Mouse (Mus musculus): ENCODE results near the gene Inafm2. TPM values are rescaled to one million over a fixed set of nuclear protein-coding genes. Genes with fewer than 3 reads are reported as not detected.

Inafm2 gene
- polyA plus RNA-seq, 1 experiment: 8.7 TPM

DNA sequence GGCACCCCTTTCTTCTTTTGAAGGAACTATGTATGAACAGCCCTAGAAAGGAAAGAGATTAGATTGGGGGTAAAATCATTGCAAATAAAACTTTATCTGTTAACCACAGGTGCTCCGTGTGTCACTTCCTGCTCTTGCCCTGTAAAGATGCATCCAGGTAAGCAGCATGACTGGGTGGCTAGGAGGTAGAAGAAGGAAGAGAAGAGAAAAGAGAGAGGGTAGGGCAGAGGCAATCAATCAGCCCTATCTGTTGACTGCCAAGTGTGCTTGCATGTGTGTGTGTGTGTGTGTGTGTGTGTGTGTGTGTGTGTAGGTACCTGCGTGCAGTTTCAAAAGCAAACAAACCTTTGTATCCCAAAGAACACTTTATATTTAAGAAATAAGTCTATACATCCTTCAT lies 29.0 kb downstream of the Inafm2 start:
- no peak overlapping the region for H3K27ac ChIP-seq (ENCODE audit: insufficient read depth, low read length)
- no peaks in the 10 kb centered on the region; the same call in 1 of the 2 replicates for H3K4me1 ChIP-seq (ENCODE audit: control insufficient read depth, insufficient read depth, insufficient read length)
- no peak overlapping the region for H3K4me3 ChIP-seq (ENCODE audit: extremely low read depth, insufficient read depth, insufficient read length)
- TF ChIP-seq CTCF (IDR thresholded peaks at IDR 0.05; ENCODE audit: extremely low read depth, insufficient read depth, insufficient read length, insufficient replicate concordance) (no peak), POLR2A (IDR thresholded peaks at IDR 0.05; ENCODE audit: low read depth, low read length) (no peak)
- WGBS: 64% methylated on average over 2 of the region's 2 CpGs
- DNase-seq (ENCODE audit: low read depth in 1 of 2, low spot score in 2 of 2): no peak
- H3K27me3 ChIP-seq (ENCODE audit: control insufficient read depth, insufficient read depth, low read length): no peaks in the 10 kb centered on the region
- H3K36me3 ChIP-seq (ENCODE audit: control insufficient read depth, insufficient read depth, low read length): no peaks in the 10 kb centered on the region

DNA sequence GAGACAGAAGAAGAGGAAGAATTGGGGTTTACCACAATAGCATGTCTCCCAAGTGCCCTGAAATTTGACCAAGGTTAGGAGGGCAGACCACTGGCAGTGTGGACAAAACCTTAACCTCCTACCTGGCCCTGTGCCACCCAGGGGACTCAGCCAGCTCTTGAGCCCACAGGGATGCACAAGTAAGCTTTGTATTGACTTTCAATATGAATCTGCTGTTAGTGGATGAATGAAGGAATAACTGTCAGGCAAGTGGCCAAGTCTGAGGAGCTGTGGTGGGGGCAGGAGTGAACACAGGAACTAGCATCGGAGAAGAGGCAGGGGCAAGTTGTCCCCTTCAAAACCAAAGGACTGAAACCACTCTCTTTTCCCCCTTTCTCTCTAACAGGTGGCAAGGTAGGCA lies 29.8 kb downstream of the Inafm2 start:
- Histone ChIP-seq H3K27ac (ENCODE audit: insufficient read depth, low read length) (no peak overlapping the region), H3K27me3 (ENCODE audit: control insufficient read depth, insufficient read depth, low read length) (no peaks in the 10 kb centered on the region), H3K4me1 (ENCODE audit: control insufficient read depth, insufficient read depth, insufficient read length) (no peaks in the 10 kb centered on the region; the same call in 1 of the 2 replicates), H3K36me3 (ENCODE audit: control insufficient read depth, insufficient read depth, low read length) (no peaks in the 10 kb centered on the region), H3K4me3 (ENCODE audit: extremely low read depth, insufficient read depth, insufficient read length) (no peak overlapping the region)
- DNase-seq (ENCODE audit: low read depth in 1 of 2, low spot score in 2 of 2): no peak
- no peak for TF ChIP-seq CTCF (IDR thresholded peaks at IDR 0.05; ENCODE audit: extremely low read depth, insufficient read depth, insufficient read length, insufficient replicate concordance)
- TF ChIP-seq POLR2A (IDR thresholded peaks at IDR 0.05; ENCODE audit: low read depth, low read length): no peak
- 26% methylated on average over 1 of the region's 1 CpGs for WGBS

DNA sequence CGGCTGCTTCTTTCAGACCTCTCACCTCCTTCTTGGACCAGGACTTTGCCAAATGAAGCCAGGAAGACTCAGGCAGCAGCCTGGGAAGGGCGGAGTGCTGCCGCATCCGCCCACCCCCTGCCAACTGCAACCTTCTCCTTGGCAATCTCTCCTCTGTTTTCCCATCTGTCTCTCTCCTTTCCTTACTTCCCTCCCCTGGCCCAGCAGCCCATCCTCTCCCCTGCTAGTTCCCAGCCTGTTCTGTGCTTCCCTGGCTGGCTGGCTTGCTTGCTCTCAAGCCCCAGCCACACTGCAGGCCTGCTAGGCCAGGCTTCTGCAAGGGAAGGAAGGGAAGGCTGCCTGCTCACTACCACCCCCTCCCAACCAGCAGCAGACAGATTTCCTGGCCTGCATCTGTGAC lies 30.3 kb downstream of the Inafm2 start:
- no peaks in the 10 kb centered on the region; the same call in 1 of the 2 replicates for H3K4me1 ChIP-seq (ENCODE audit: control insufficient read depth, insufficient read depth, insufficient read length)
- 97% methylated on average over 3 of the region's 4 CpGs for WGBS
- H3K36me3 ChIP-seq (ENCODE audit: control insufficient read depth, insufficient read depth, low read length): no peaks in the 10 kb centered on the region
- no peak overlapping the region for H3K4me3 ChIP-seq (ENCODE audit: extremely low read depth, insufficient read depth, insufficient read length)
- DNase-seq (ENCODE audit: low read depth in 1 of 2, low spot score in 2 of 2): no peak
- H3K27ac ChIP-seq (ENCODE audit: insufficient read depth, low read length): no peak overlapping the region
- TF ChIP-seq CTCF (IDR thresholded peaks at IDR 0.05; ENCODE audit: extremely low read depth, insufficient read depth, insufficient read length, insufficient replicate concordance): no peak
- no peak for TF ChIP-seq POLR2A (IDR thresholded peaks at IDR 0.05; ENCODE audit: low read depth, low read length)
- no peaks in the 10 kb centered on the region for H3K27me3 ChIP-seq (ENCODE audit: control insufficient read depth, insufficient read depth, low read length)

DNA sequence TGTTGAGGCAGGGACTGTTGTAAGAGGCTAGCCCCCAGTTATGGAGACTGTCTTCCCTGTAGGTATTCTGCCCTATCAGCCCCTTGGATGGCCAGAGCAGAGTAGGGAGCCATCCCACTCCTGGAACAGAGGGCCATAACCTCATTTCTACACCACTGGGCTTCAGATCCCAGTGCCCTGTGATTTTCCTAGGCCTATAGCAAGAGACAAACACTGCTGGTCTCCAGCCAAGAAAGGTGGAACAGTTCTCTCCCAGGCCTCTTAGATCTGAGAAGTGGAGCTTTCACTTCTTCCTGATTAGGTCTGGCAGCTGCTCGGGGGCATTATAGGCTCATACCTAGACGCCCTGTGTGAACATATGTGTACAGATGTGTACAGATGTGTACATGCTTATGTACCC lies 30.7 kb downstream of the Inafm2 start:
- Histone ChIP-seq H3K27me3 (ENCODE audit: control insufficient read depth, insufficient read depth, low read length) (no peaks in the 10 kb centered on the region), H3K36me3 (ENCODE audit: control insufficient read depth, insufficient read depth, low read length) (no peaks in the 10 kb centered on the region), H3K27ac (ENCODE audit: insufficient read depth, low read length) (no peak overlapping the region), H3K4me1 (ENCODE audit: control insufficient read depth, insufficient read depth, insufficient read length) (no peaks in the 10 kb centered on the region; the same call in 1 of the 2 replicates), H3K4me3 (ENCODE audit: extremely low read depth, insufficient read depth, insufficient read length) (no peak overlapping the region)
- DNase-seq (ENCODE audit: low read depth in 1 of 2, low spot score in 2 of 2): no peak
- TF ChIP-seq CTCF (IDR thresholded peaks at IDR 0.05; ENCODE audit: extremely low read depth, insufficient read depth, insufficient read length, insufficient replicate concordance) (no peak), POLR2A (IDR thresholded peaks at IDR 0.05; ENCODE audit: low read depth, low read length) (no peak)
- 63% methylated on average over 2 of the region's 2 CpGs for WGBS

DNA sequence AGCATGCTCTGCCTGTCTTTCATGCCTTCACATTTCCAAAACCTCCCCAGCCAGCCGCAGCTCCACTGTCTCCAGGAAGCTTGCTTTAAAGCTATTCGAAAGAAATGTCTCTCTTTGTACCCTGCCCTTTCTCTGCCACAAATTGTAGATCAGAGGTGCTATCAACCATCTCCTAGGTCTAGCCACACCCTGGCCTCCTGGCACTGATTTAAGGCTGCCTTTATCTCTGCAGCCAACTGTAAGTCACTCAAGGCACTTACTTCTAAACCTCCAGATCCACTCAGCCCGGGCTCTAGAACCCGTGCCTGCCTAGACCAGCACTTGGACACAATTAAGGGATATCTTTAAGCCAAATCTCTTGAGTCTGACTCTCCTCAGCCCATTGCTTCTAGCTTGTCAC lies 32.9 kb downstream of the Inafm2 start:
- no peaks in the 10 kb centered on the region for H3K36me3 ChIP-seq (ENCODE audit: control insufficient read depth, insufficient read depth, low read length)
- TF ChIP-seq POLR2A (IDR thresholded peaks at IDR 0.05; ENCODE audit: low read depth, low read length) (no peak), CTCF (IDR thresholded peaks at IDR 0.05; ENCODE audit: extremely low read depth, insufficient read depth, insufficient read length, insufficient replicate concordance) (no peak)
- no peaks in the 10 kb centered on the region for H3K27me3 ChIP-seq (ENCODE audit: control insufficient read depth, insufficient read depth, low read length)
- 77% methylated on average over 4 of the region's 4 CpGs for WGBS
- no peak overlapping the region for H3K27ac ChIP-seq (ENCODE audit: insufficient read depth, low read length)
- no peaks in the 10 kb centered on the region; the same call in 1 of the 2 replicates for H3K4me1 ChIP-seq (ENCODE audit: control insufficient read depth, insufficient read depth, insufficient read length)
- DNase-seq (ENCODE audit: low read depth in 1 of 2, low spot score in 2 of 2): no peak
- no peak overlapping the region for H3K4me3 ChIP-seq (ENCODE audit: extremely low read depth, insufficient read depth, insufficient read length)

DNA sequence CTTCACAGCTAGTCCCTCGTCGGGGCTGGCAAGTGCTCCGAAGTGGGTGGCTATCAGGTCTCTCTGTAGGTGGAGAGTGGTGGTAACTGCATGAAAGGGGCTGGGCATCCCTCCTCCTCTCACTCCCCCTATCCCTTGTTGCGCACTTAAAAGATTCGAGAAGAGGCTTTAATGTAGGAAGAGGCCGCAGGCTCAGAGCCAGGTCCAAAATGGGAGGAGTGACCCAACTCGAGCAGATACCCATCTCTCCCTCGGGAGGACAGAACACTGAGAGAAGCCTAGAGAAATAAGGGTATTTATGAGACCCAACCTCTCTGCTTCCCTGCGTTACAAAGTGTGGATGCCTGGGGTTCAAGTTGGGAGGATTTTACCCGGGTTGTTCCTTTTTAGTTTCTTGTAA lies 33.5 kb downstream of the Inafm2 start:
- Histone ChIP-seq H3K36me3 (ENCODE audit: control insufficient read depth, insufficient read depth, low read length) (no peaks in the 10 kb centered on the region), H3K4me1 (ENCODE audit: control insufficient read depth, insufficient read depth, insufficient read length) (no peaks in the 10 kb centered on the region; the same call in 1 of the 2 replicates), H3K27me3 (ENCODE audit: control insufficient read depth, insufficient read depth, low read length) (no peaks in the 10 kb centered on the region), H3K27ac (ENCODE audit: insufficient read depth, low read length) (no peak overlapping the region), H3K4me3 (ENCODE audit: extremely low read depth, insufficient read depth, insufficient read length) (peak overlapping the region; percentile 28; the same call in 1 of the 2 replicates)
- no peak for DNase-seq (ENCODE audit: low read depth in 1 of 2, low spot score in 2 of 2)
- WGBS: 42% methylated on average over 10 of the region's 10 CpGs
- TF ChIP-seq CTCF (IDR thresholded peaks at IDR 0.05; ENCODE audit: extremely low read depth, insufficient read depth, insufficient read length, insufficient replicate concordance): no peak
- TF ChIP-seq POLR2A (IDR thresholded peaks at IDR 0.05; ENCODE audit: low read depth, low read length): no peak

All from spleen, adult 2 months (tissue).